Mouse (Mus musculus) hindbrain, embryonic 11.5 days (tissue): ENCODE results near the gene Lmtk2. TPM values are rescaled to one million over a fixed set of nuclear protein-coding genes. Genes with fewer than 3 reads are reported as not detected.

Source experiments
- ATAC-seq: fragments of 200-750 bp; cut with Nextera tagmentation; 2 replicates; pipeline ENCODE4 v1.8.0; 2017; ENCODE audit warnings: mild to moderate bottlenecking, moderate TSS enrichment, moderate library complexity; ENCODE audit not compliant: low FRiP score
- DNase-seq: peaks from one replicate; pipeline ENCODE4 v3.0.0-alpha.2; 2015; ENCODE audit warnings: low spot score
- H3K27ac ChIP-seq: fragments of 300-500 bp; sonication (generic); 2 replicates; pipeline ENCODE4 v1.5.1; 2014; ENCODE audit warnings: mild to moderate bottlenecking, low read depth, low read length
- H3K27me3 ChIP-seq: fragments of 300-500 bp; sonication (generic); 2 replicates; pipeline ENCODE4 v1.6.1; 2014; ENCODE audit warnings: mild to moderate bottlenecking, low read length, moderate library complexity, mixed read lengths; ENCODE audit not compliant: control insufficient read depth, insufficient read depth
- H3K36me3 ChIP-seq: fragments of 300-500 bp; sonication (generic); 2 replicates; pipeline ENCODE4 v1.6.1; 2014; ENCODE audit warnings: mild to moderate bottlenecking, low read length, moderate library complexity, mixed read lengths; ENCODE audit not compliant: control insufficient read depth, insufficient read depth
- H3K4me1 ChIP-seq: fragments of 300-500 bp; sonication (generic); replicated peaks from 2 replicates; pipeline ENCODE4 v1.6.1; 2014; ENCODE audit warnings: low read length, mixed read lengths; ENCODE audit not compliant: control insufficient read depth, insufficient read depth
- H3K4me2 ChIP-seq: fragments of 300-500 bp; sonication (generic); replicated peaks from 2 replicates; pipeline ENCODE4 v1.6.1; 2014; ENCODE audit warnings: mild to moderate bottlenecking, low read depth, low read length
- H3K4me3 ChIP-seq: fragments of 300-500 bp; sonication (generic); 2 replicates; pipeline ENCODE4 v1.5.1; 2014; ENCODE audit warnings: low read depth, low read length
- H3K9ac ChIP-seq: fragments of 300-500 bp; sonication (generic); 2 replicates; pipeline ENCODE4 v1.6.1; 2014; ENCODE audit warnings: low read depth, low read length
- H3K9me3 ChIP-seq: fragments of 300-500 bp; sonication (generic); 2 replicates; pipeline ENCODE4 v1.6.1; 2016; ENCODE audit warnings: low read length; ENCODE audit not compliant: control insufficient read depth
- WGBS: fragments of 180-500 bp; shearing (Covaris S2); extraction: QIAGEN DNeasy Blood & Tissue Kit; methylation state at CpG from one replicate; pipeline ENCODE4 v1.1.7; 2014; 5-methylcytosine and 5-hydroxymethylcytosine counted together
- polyA plus RNA-seq: library from polyadenylated mRNA; unstranded; fragments of >200 nt; fragmentation: Nextera tagmentation; extraction: Ambion mirVana; gene quantifications from 2 replicates; pipeline ENCODE4 v1.2.1, GENCODE M21; 2014

Gene Lmtk2
- polyA plus RNA-seq, 1 experiment from 2014 or later = 5.6 TPM

GRCm38 (mm10) chr5:144173648-144174047 is 73.4 kb downstream of the Lmtk2 start:
- DNase-seq (no peak), ATAC-seq (no peak)
- no peak overlapping the region for H3K9ac ChIP-seq
- H3K4me3 ChIP-seq = no peak overlapping the region
- H3K27ac ChIP-seq = no peak overlapping the region
- no peak overlapping the region for H3K4me2 ChIP-seq
- H3K36me3 ChIP-seq = peaks cover 4% of the 10 kb centered on the region; the same call in 1 of the 2 replicates
- no peaks in the 10 kb centered on the region for H3K4me1 ChIP-seq
- no peaks in the 10 kb centered on the region for H3K27me3 ChIP-seq
- WGBS = 97% methylated on average over 18 of the region's 18 CpGs
- no peaks in the 10 kb centered on the region for H3K9me3 ChIP-seq

- Histone ChIP-seq H3K9me3 (no peaks in the 10 kb centered on the region), H3K4me3 (no peak overlapping the region), H3K9ac (no peak overlapping the region), H3K36me3 (peaks cover 4% of the 10 kb centered on the region; the same call in 1 of the 2 replicates), H3K27ac (no peak overlapping the region), H3K4me1 (no peaks in the 10 kb centered on the region), H3K27me3 (no peaks in the 10 kb centered on the region), H3K4me2 (no peak overlapping the region)
- 79% methylated on average over 6 of the region's 6 CpGs for WGBS
- ATAC-seq = no peak
- no peak for DNase-seq
These were observed 78.0 kb downstream of the Lmtk2 start for GRCm38 (mm10) chr5:144178216-144178615.

- Histone ChIP-seq H3K4me1 (no peaks in the 10 kb centered on the region), H3K4me3 (no peak overlapping the region), H3K27me3 (no peaks in the 10 kb centered on the region), H3K27ac (no peak overlapping the region), H3K9me3 (no peaks in the 10 kb centered on the region), H3K9ac (no peak overlapping the region), H3K4me2 (no peak overlapping the region), H3K36me3 (no peaks in the 10 kb centered on the region; the same call in 1 of the 2 replicates)
- DNase-seq (no peak), ATAC-seq (no peak)
- WGBS = 94% methylated on average over 7 of the region's 7 CpGs
These were observed 81.0 kb downstream of the Lmtk2 start for GRCm38 (mm10) chr5:144181249-144181648.

DNA sequence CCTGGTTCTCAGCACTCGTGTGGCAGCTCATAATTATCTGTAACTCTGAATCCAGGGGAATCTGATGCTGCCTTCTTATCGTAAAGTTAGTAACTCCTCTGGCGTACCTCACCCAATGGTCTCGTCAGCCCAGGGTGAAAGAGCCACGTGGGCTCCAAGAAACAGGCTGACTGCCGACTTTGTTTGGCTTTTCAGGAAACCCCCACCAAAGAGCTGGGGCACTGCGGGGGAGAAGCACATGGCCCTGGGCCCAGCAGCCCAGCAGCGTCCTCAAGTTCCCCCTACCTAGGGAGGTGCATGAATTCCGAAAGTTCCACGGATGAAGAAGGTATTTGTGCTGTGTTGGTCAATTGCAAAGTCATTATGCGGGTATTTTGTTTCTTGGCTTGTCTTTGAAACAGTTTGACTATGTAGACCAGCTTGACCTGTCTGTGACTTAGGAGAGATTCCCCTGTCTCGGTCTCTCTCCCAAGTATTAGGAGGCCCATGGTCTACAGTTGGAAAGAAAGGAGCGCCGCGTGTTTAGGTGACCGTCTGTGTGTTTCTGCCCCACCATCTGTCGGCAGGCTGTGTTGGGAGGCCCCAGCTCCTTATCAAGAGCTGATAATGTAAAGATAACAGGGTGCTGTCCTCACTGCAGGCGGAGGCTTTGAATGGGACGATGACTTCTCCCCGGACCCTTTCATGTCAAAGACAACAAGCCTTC is 82.5 kb downstream of the Lmtk2 start:
- H3K4me1 ChIP-seq = no peaks in the 10 kb centered on the region
- no peak for ATAC-seq
- H3K4me3 ChIP-seq = no peak overlapping the region
- no peaks in the 10 kb centered on the region for H3K27me3 ChIP-seq
- H3K4me2 ChIP-seq = no peak overlapping the region
- 80% methylated on average over 20 of the region's 20 CpGs for WGBS
- H3K36me3 ChIP-seq = no peaks in the 10 kb centered on the region; the same call in 1 of the 2 replicates
- H3K9me3 ChIP-seq = no peaks in the 10 kb centered on the region
- DNase-seq = no peak
- H3K9ac ChIP-seq = no peak overlapping the region
- no peak overlapping the region for H3K27ac ChIP-seq

DNA sequence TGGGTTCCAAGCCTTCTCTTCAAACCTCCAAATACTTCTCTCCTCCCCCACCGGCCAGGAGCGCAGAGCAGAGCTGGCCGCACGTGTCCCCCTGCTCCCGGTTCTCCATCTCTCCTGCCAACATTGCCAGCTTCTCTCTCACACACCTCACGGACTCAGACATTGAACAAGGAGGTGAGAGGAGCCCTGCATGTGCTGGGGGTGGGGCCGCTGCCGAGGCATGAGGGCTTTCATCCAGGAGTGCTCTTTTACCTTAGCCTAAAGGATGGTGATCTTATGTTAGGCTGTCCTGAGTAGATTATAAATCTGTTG is 83.0 kb downstream of the Lmtk2 start:
- H3K9ac ChIP-seq = no peak overlapping the region
- no peaks in the 10 kb centered on the region for H3K4me1 ChIP-seq
- WGBS = 74% methylated on average over 8 of the region's 8 CpGs
- no peak overlapping the region for H3K4me3 ChIP-seq
- H3K9me3 ChIP-seq = no peaks in the 10 kb centered on the region
- H3K4me2 ChIP-seq = no peak overlapping the region
- H3K27ac ChIP-seq = no peak overlapping the region
- H3K36me3 ChIP-seq = no peaks in the 10 kb centered on the region; the same call in 1 of the 2 replicates
- H3K27me3 ChIP-seq = no peaks in the 10 kb centered on the region
- DNase-seq = no peak
- no peak for ATAC-seq

GRCm38 (mm10) chr5:144183647-144184335 is 83.6 kb downstream of the Lmtk2 start:
- no peak overlapping the region for H3K27ac ChIP-seq
- DNase-seq (no peak), ATAC-seq (no peak)
- no peak overlapping the region for H3K4me2 ChIP-seq
- H3K4me3 ChIP-seq = no peak overlapping the region
- H3K36me3 ChIP-seq = no peaks in the 10 kb centered on the region; the same call in 1 of the 2 replicates
- no peaks in the 10 kb centered on the region for H3K9me3 ChIP-seq
- H3K4me1 ChIP-seq = no peaks in the 10 kb centered on the region
- no peak overlapping the region for H3K9ac ChIP-seq
- WGBS = 80% methylated on average over 7 of the region's 7 CpGs
- H3K27me3 ChIP-seq = no peaks in the 10 kb centered on the region

DNA sequence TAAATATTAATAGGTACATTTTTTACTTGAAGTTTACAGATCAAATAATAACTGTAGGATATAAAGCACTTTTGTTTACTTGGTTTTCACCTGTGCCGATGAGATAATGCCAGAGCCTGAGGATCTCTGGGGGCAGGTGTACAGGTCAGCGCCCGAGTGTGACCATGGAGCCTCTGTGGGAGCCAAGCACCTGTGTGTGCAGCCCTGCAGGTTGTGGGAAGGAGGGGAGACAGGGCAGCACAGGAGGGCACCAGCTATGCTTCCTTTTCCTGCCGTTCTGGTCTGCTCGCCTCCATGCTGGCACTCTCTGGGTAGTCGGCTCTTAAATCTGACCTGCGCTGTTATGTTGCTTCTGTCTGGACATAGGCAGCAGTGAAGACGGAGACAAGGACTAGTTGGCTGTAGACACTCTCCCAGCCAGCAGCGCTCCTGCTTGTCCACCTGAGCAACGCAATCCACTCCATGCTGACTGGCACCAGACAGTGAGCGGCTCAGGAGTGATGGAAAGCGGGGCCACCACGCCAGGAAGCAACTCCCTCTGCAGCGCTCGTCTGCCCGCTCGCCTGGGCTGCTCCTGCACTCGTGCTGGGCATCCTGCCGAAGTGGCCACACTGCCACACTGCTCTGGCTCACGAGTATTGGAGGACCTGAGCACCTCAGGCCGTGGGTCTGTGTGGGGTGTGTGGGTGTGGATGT is 84.3 kb downstream of the Lmtk2 start:
- Histone ChIP-seq H3K36me3 (no peaks in the 10 kb centered on the region; the same call in 1 of the 2 replicates), H3K4me2 (no peak overlapping the region), H3K27me3 (no peaks in the 10 kb centered on the region), H3K4me3 (no peak overlapping the region), H3K9ac (no peak overlapping the region), H3K9me3 (no peaks in the 10 kb centered on the region), H3K4me1 (no peaks in the 10 kb centered on the region), H3K27ac (no peak overlapping the region)
- ATAC-seq (no peak), DNase-seq (no peak)
- WGBS = 91% methylated on average over 21 of the region's 21 CpGs

GRCm38 (mm10) chr5:144188422-144188821 is 88.2 kb downstream of the Lmtk2 start:
- 87% methylated on average over 6 of the region's 6 CpGs for WGBS
- 0 out of 2 replicates have a peak, but pooled peaks cover 5% of the 10 kb centered on the region for H3K4me1 ChIP-seq
- H3K4me2 ChIP-seq = no peak overlapping the region
- H3K27me3 ChIP-seq = no peaks in the 10 kb centered on the region
- no peak for ATAC-seq
- H3K4me3 ChIP-seq = no peak overlapping the region
- H3K36me3 ChIP-seq = no peaks in the 10 kb centered on the region; the same call in 1 of the 2 replicates
- H3K9me3 ChIP-seq = no peaks in the 10 kb centered on the region
- DNase-seq = no peak
- H3K27ac ChIP-seq = no peak overlapping the region
- no peak overlapping the region for H3K9ac ChIP-seq
